Mouse (Mus musculus): ENCODE results near the gene Tulp2. TPM values are rescaled to one million over a fixed set of nuclear protein-coding genes. Genes with fewer than 3 reads are reported as not detected.
A peak's percentile ranks its signal among the peaks of the same experiment; 100 is the strongest.
"Not testable (repeated sequence)": the region's sequence is repeated elsewhere in the genome, so short reads cannot be mapped to it uniquely, and the experiment has no call there.

Gene Tulp2
- polyA plus RNA-seq, 1 experiment from 2014 or later = not detected

DNA sequence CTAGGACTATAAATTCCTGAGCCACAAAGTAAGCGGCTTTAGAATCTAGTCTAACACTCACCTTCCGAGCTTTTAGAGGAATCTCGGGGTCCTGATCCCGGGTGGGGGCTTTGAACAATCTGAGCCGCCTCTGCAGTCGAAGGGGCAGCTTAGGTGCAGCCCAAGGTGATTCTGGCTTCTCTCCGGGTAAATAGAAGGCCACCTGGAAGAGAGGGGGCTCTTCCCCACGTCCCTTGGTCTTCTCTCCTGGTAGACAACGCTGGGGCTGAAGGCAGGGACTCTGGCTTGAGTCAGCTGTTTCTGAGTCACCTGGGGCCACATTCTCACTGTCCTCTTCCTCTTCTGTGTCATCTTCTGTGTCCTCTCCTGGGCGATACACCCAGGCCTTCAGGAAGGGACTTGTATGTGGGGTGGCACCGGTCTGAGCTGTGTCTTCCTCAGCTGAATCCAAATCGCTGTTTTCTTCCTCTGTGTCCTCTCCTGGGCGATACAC, 42.0 kb downstream of the Tulp2 start:
- Histone ChIP-seq H3K9me3 (ENCODE audit: control insufficient read depth, low read length) (no peaks in the 10 kb centered on the region), H3K27ac (ENCODE audit: low read length) (no peak overlapping the region), H3K4me2 (ENCODE audit: low read length) (no peak overlapping the region), H3K9ac (replicated peaks; ENCODE audit: low read depth, low read length) (no peak overlapping the region), H3K27me3 (replicated peaks; ENCODE audit: control insufficient read depth, insufficient read depth, low read length) (no peaks in the 10 kb centered on the region), H3K4me1 (replicated peaks; ENCODE audit: control insufficient read depth, insufficient read depth, low read length) (peaks cover 19% of the 10 kb centered on the region), H3K36me3 (ENCODE audit: control insufficient read depth, insufficient read depth) (no peaks in the 10 kb centered on the region), H3K4me3 (replicated peaks; ENCODE audit: low read length) (no peak overlapping the region)
- ATAC-seq = no peak
- WGBS = 91% methylated on average over 12 of the region's 13 CpGs

DNA sequence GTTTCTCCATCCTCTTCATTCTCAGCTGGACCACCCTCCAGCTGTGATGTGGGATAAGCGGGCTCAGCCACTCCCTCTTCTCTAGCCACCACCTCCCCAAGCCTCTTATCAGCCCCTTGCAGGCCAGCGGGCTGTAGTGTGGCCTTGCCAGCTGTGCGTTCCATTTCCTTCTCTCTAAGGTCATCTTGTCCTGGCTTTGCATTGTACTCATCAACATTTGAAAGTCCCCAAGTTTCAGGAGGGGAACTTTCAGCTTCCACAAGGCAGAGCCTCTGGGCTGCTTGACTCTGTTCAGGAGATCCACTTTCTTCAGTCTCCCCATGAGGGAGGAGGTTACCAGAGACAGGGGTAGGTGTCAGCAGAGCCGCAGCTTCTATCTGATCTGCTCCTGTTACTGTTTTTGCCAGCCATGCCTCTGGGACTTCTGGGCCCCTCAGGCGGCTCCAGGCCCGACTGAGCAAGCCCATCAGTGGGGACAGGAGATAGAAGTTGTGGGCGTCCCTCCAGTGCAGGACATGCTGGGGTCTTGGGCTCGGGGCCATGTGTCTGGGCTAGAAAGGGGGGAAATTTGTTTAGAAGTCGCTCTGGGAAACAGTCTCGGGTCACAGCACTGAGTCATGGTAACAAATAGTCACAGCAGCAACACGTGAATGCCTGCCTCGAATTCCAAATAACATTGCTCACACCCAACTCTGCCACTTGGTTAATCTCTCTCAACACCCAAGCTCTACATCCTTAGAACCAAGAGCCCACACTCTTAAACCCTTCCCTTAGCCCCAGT, 43.4 kb downstream of the Tulp2 start:
- H3K27ac ChIP-seq (ENCODE audit: low read length) = peak overlapping the region; percentile 82; the same call in 1 of the 2 replicates
- 28% methylated on average over 12 of the region's 12 CpGs for WGBS
- ATAC-seq = no peak

DNA sequence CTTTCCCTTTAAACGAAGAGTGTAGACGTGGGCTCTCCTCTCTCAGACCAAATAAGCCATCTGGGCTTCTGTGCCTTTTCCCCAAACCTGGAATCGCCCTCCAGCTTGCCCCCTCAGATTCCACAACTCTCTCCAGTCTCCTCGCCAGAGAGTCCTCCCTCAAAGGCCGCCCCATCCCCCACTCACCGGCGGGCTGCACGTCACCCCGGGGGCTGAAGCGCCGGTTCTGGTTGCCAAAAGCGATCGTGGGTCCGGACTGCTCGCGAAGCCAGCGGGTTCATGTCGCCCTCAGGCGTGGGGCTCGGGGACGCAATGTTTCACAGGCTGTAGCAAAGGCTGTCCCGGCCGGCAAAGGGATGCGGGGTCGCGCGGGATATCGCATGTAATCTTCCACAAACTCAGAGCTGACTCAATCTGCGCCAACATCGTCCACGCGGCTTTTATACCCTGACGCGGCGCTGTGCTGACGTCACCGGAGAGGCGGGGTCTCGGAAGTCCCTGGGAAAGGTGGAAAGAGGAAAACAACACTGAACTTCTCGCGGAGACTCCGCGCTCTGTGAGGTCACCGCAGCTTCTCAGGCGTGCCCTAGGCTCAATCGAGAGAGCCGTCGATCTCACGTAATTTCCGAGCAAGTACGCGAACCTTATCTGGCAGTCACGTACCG, 44.3 kb downstream of the Tulp2 start, which contains the start of the genes Ppp1r15a and Plekha4:
Gene Ppp1r15a (minus strand): TSS at position 460 of the 665 bp plus-strand sequence.
Gene Plekha4 (plus strand): TSS at position 522 of the 665 bp plus-strand sequence.
- peak; percentile 59 for ATAC-seq
- H3K36me3 ChIP-seq (ENCODE audit: control insufficient read depth, insufficient read depth) = no peaks in the 10 kb centered on the region
- H3K27ac ChIP-seq (ENCODE audit: low read length) = peak within 1 kb of the TSS; percentile 82
- under 1% methylated on average over 54 of the region's 54 CpGs for WGBS
- peak within 1 kb of the TSS; percentile 83 for H3K4me3 ChIP-seq (replicated peaks; ENCODE audit: low read length)
- peaks cover 19% of the 10 kb centered on the region for H3K4me1 ChIP-seq (replicated peaks; ENCODE audit: control insufficient read depth, insufficient read depth, low read length)
- H3K9ac ChIP-seq (replicated peaks; ENCODE audit: low read depth, low read length) = peak within 1 kb of the TSS; percentile 80
- peak within 1 kb of the TSS; percentile 89 for H3K4me2 ChIP-seq (ENCODE audit: low read length)
- H3K9me3 ChIP-seq (ENCODE audit: control insufficient read depth, low read length) = no peaks in the 10 kb centered on the region
- no peaks in the 10 kb centered on the region for H3K27me3 ChIP-seq (replicated peaks; ENCODE audit: control insufficient read depth, insufficient read depth, low read length)

More for the DNA sequence above, 43.4 kb downstream of the Tulp2 start:
- no peaks in the 10 kb centered on the region for H3K36me3 ChIP-seq (ENCODE audit: control insufficient read depth, insufficient read depth)
- H3K4me1 ChIP-seq (replicated peaks; ENCODE audit: control insufficient read depth, insufficient read depth, low read length) = peaks cover 19% of the 10 kb centered on the region
- peak overlapping the region; percentile 89 for H3K4me2 ChIP-seq (ENCODE audit: low read length)
- H3K9ac ChIP-seq (replicated peaks; ENCODE audit: low read depth, low read length) = peak overlapping the region; percentile 80
- no peaks in the 10 kb centered on the region for H3K9me3 ChIP-seq (ENCODE audit: control insufficient read depth, low read length)
- H3K27me3 ChIP-seq (replicated peaks; ENCODE audit: control insufficient read depth, insufficient read depth, low read length) = no peaks in the 10 kb centered on the region
- H3K4me3 ChIP-seq (replicated peaks; ENCODE audit: low read length) = peak overlapping the region; percentile 83

DNA sequence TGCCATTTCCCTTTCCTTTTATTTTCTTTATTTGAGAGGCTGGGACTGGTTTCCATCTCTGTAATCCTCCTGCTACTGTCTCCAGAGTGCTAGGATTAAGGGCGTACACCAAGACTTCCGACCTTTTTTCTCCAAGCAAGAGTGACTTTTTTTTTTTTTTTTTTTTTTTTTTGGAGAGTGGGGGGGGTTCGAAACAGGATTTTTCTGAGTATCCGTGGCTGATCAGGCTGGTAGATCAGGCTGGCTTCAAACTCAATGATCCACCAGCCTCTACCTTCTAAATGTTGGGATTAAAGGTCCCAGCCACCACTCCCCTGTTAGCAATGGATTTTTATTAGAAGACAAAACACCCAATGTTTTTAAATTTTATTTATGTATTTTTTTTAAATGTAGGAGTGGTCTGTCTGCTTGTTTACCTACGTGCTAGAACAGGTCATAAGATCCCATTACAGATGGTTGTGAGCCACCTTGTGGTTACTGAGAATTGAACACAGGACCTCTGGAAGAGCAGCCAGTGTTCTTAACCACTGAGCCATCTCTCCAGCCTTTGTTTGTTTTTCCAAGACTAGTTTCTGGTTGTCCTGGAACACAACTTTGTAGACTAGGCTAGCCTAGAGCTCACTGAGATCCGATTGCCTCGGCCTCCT, 44.9 kb downstream of the Tulp2 start:
- Histone ChIP-seq H3K27me3 (replicated peaks; ENCODE audit: control insufficient read depth, insufficient read depth, low read length) (no peaks in the 10 kb centered on the region), H3K36me3 (ENCODE audit: control insufficient read depth, insufficient read depth) (no peaks in the 10 kb centered on the region), H3K27ac (ENCODE audit: low read length) (0 out of 2 replicates have a peak overlapping the region, but pooled peaks have one; percentile 10), H3K9ac (replicated peaks; ENCODE audit: low read depth, low read length) (peak overlapping the region; percentile 80), H3K9me3 (ENCODE audit: control insufficient read depth, low read length) (no peaks in the 10 kb centered on the region), H3K4me3 (replicated peaks; ENCODE audit: low read length) (peak overlapping the region; percentile 83), H3K4me2 (ENCODE audit: low read length) (peak overlapping the region; percentile 89), H3K4me1 (replicated peaks; ENCODE audit: control insufficient read depth, insufficient read depth, low read length) (peaks cover 16% of the 10 kb centered on the region)
- ATAC-seq = no peak; the same call in 1 of the 2 replicates
- WGBS = 24% methylated on average over 7 of the region's 7 CpGs

DNA sequence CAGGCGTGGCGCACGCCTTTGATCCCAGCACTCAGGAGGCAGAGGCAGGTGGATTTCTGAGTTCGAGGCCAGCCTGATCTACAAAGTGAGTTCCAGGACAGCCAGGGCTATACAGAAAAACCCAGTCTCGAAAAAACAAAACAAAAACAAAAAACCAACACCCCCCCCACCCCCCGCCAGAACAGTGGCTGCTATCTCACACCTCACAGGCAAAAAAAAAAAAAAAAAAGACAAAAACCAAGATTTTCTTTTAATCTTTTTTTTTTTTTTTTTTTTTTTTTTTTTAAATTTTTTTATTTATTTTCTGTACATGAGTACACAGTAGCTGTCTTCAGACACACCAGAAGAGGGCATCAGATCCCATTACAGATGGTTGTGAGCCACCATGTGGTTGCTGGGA, 45.5 kb downstream of the Tulp2 start:
- not testable (repeated sequence) for H3K4me2 ChIP-seq (ENCODE audit: low read length); H3K9ac ChIP-seq (replicated peaks; ENCODE audit: low read depth, low read length); H3K4me3 ChIP-seq (replicated peaks; ENCODE audit: low read length); H3K9me3 ChIP-seq (ENCODE audit: control insufficient read depth, low read length); ATAC-seq; H3K36me3 ChIP-seq (ENCODE audit: control insufficient read depth, insufficient read depth); H3K27me3 ChIP-seq (replicated peaks; ENCODE audit: control insufficient read depth, insufficient read depth, low read length); H3K27ac ChIP-seq (ENCODE audit: low read length)
- peaks cover 14% of the 10 kb centered on the region for H3K4me1 ChIP-seq (replicated peaks; ENCODE audit: control insufficient read depth, insufficient read depth, low read length)
- WGBS = 93% methylated on average over 6 of the region's 6 CpGs

DNA sequence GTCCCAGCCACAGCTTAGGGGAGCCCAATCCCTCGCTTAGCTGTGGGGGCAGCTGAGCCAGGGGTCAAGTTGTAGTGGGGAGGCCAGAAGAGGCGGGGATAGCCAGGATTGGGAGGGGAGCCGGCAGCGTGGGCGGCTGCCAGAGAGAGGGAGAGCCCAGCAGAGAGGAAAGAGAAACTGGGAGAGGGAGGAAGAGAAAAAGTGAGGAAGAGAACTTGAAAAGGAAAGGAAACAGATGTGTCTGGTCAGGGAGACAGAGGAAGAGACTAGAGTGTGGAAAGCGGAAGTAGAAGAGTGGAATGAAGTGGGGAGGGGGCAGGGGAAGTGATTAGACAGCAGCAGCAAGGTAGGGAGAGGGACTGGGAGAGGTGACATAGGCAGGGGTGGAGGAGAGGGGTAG, 47.8 kb downstream of the Tulp2 start:
- Histone ChIP-seq H3K36me3 (ENCODE audit: control insufficient read depth, insufficient read depth) (no peaks in the 10 kb centered on the region), H3K9me3 (ENCODE audit: control insufficient read depth, low read length) (no peaks in the 10 kb centered on the region), H3K9ac (replicated peaks; ENCODE audit: low read depth, low read length) (no peak overlapping the region), H3K27ac (ENCODE audit: low read length) (no peak overlapping the region), H3K27me3 (replicated peaks; ENCODE audit: control insufficient read depth, insufficient read depth, low read length) (no peaks in the 10 kb centered on the region; the same call in 1 of the 2 replicates), H3K4me2 (ENCODE audit: low read length) (no peak overlapping the region), H3K4me1 (replicated peaks; ENCODE audit: control insufficient read depth, insufficient read depth, low read length) (peaks cover 12% of the 10 kb centered on the region), H3K4me3 (replicated peaks; ENCODE audit: low read length) (no peak overlapping the region)
- 23% methylated on average over 6 of the region's 6 CpGs for WGBS
- no peak for ATAC-seq

DNA sequence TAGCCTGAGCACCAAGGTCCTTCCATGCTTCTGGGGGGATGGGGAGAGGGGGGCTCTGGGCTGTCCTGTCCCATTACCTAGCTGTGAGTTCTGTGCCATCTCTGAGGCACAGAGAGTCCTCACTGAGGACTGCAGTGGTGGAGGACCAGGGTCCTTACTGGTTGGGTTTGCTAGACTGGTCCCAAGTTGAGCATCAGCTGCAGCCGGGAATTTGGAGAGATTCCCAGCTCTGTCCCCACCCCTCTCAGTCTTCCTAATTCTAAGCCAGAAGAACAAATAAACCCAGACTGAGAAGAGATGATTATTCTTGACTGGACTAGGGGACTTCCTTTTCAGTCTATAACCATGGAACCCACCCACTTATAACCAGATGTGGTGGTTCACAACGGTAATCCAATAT, 49.0 kb downstream of the Tulp2 start:
- H3K36me3 ChIP-seq (ENCODE audit: control insufficient read depth, insufficient read depth) = no peaks in the 10 kb centered on the region
- H3K27me3 ChIP-seq (replicated peaks; ENCODE audit: control insufficient read depth, insufficient read depth, low read length) = no peaks in the 10 kb centered on the region; the same call in 1 of the 2 replicates
- H3K4me1 ChIP-seq (replicated peaks; ENCODE audit: control insufficient read depth, insufficient read depth, low read length) = peaks cover 4% of the 10 kb centered on the region; the same call in 1 of the 2 replicates
- H3K9ac ChIP-seq (replicated peaks; ENCODE audit: low read depth, low read length) = no peak overlapping the region
- 63% methylated on average over 2 of the region's 2 CpGs for WGBS
- H3K4me3 ChIP-seq (replicated peaks; ENCODE audit: low read length) = no peak overlapping the region
- H3K4me2 ChIP-seq (ENCODE audit: low read length) = no peak overlapping the region
- no peak overlapping the region for H3K27ac ChIP-seq (ENCODE audit: low read length)
- no peaks in the 10 kb centered on the region for H3K9me3 ChIP-seq (ENCODE audit: control insufficient read depth, low read length)
- ATAC-seq = no peak

DNA sequence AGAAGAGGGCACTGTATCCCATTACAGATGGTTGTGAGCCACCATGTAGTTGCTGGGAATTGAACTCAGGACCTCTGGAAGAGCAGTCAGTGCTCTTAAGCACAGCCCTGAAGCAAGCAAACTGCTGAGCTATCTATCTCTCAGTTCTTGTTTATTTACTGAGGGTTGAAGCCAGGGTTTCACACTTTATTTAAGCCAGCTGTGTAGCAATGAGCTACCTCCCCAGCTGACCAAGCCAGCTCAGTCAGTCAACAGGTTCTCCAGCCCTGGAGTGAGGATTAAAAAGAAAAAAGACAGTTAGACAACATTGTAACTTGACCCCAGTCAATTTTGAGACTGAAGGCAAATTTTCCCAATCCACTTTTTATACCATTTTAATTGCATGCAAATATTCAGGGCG, 54.0 kb downstream of the Tulp2 start:
- Histone ChIP-seq H3K4me2 (ENCODE audit: low read length) (no peak overlapping the region), H3K27me3 (replicated peaks; ENCODE audit: control insufficient read depth, insufficient read depth, low read length) (no peaks in the 10 kb centered on the region; the same call in 1 of the 2 replicates), H3K4me3 (replicated peaks; ENCODE audit: low read length) (no peak overlapping the region), H3K27ac (ENCODE audit: low read length) (no peak overlapping the region), H3K9ac (replicated peaks; ENCODE audit: low read depth, low read length) (no peak overlapping the region), H3K4me1 (replicated peaks; ENCODE audit: control insufficient read depth, insufficient read depth, low read length) (peaks cover 4% of the 10 kb centered on the region), H3K36me3 (ENCODE audit: control insufficient read depth, insufficient read depth) (no peaks in the 10 kb centered on the region), H3K9me3 (ENCODE audit: control insufficient read depth, low read length) (no peaks in the 10 kb centered on the region)
- ATAC-seq = no peak
- WGBS = 80% methylated on average over 1 of the region's 1 CpGs

DNA sequence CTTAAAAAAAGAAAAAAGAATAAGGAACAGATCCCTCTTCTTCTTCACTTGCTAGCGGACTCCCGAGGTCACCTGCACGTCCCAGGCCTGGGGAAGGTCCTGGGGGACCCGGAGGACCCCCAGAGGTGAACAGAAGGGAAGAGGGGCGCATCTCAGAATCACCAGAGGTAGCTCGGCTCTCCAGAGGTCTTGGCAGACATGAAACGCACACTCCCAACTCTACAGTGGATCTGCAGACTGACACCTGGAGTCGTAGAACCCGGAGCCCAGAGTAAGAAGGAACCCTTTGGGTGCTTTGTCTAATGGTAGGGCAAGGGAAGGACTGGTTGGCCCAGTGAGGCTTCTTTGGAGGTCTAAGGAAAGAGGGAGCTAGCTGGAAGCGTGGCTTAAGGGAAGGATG, 55.9 kb downstream of the Tulp2 start:
- Histone ChIP-seq H3K9me3 (ENCODE audit: control insufficient read depth, low read length) (no peaks in the 10 kb centered on the region), H3K27me3 (replicated peaks; ENCODE audit: control insufficient read depth, insufficient read depth, low read length) (no peaks in the 10 kb centered on the region), H3K4me3 (replicated peaks; ENCODE audit: low read length) (peak overlapping the region; percentile 63), H3K4me1 (replicated peaks; ENCODE audit: control insufficient read depth, insufficient read depth, low read length) (peaks cover 4% of the 10 kb centered on the region), H3K9ac (replicated peaks; ENCODE audit: low read depth, low read length) (peak overlapping the region; percentile 76), H3K36me3 (ENCODE audit: control insufficient read depth, insufficient read depth) (no peaks in the 10 kb centered on the region), H3K4me2 (ENCODE audit: low read length) (peak overlapping the region; percentile 81), H3K27ac (ENCODE audit: low read length) (no peak overlapping the region)
- WGBS = 74% methylated on average over 10 of the region's 10 CpGs
- no peak; the same call in 1 of the 2 replicates for ATAC-seq

Measured in forebrain, embryonic 16.5 days (tissue).